Mouse (Mus musculus): ENCODE measurements around the gene Map4k3. TPM values are rescaled to one million over a fixed set of nuclear protein-coding genes. Genes with fewer than 3 reads are reported as not detected.
A peak's percentile ranks its signal among the peaks of the same experiment; 100 is the strongest.
"Not testable (repeated sequence)": the region's sequence is repeated elsewhere in the genome, so short reads cannot be mapped to it uniquely, and the experiment has no call there.

Map4k3 gene
- polyA plus RNA-seq (2017; shearing (Covaris generic)): 1 to 10 TPM; 3.3 to 6.3 TPM

- peak; percentile 79 for ATAC-seq
Observed at GRCm38 (mm10) chr17:80728062-80728858, at the start of gene Map4k3. Gene Map4k3 (minus strand): TSS chr17:80728485.

- ATAC-seq: no peak
Observed at GRCm38 (mm10) chr17:80777581-80777980, 49.3 kb upstream of the Map4k3 start.

GRCm38 (mm10) chr17:80775178-80775788 is 47.0 kb upstream of the Map4k3 start:
- no peak for ATAC-seq

GRCm38 (mm10) chr17:80772545-80773453 is 44.5 kb upstream of the Map4k3 start:
- ATAC-seq: peak; percentile 95

- no peak for ATAC-seq
Observed at GRCm38 (mm10) chr17:80770065-80770464, 41.8 kb upstream of the Map4k3 start.

- no peak for ATAC-seq
Observed at GRCm38 (mm10) chr17:80765204-80765603, 36.9 kb upstream of the Map4k3 start.

- peak; percentile 54 for ATAC-seq
Observed at GRCm38 (mm10) chr17:80763065-80763681, 34.9 kb upstream of the Map4k3 start.

GRCm38 (mm10) chr17:80762391-80763040 is 34.2 kb upstream of the Map4k3 start:
- ATAC-seq: peak; percentile 56

GRCm38 (mm10) chr17:80761191-80761590 is 32.9 kb upstream of the Map4k3 start:
- ATAC-seq: not testable (repeated sequence)

GRCm38 (mm10) chr17:80760344-80761145 is 32.3 kb upstream of the Map4k3 start:
- ATAC-seq: no peak

- ATAC-seq: no peak
Observed at GRCm38 (mm10) chr17:80756043-80756442, 27.8 kb upstream of the Map4k3 start.

GRCm38 (mm10) chr17:80755076-80755871 is 27.0 kb upstream of the Map4k3 start:
- no peak for ATAC-seq

- ATAC-seq: no peak
Observed at GRCm38 (mm10) chr17:80754589-80754988, 26.3 kb upstream of the Map4k3 start.

- ATAC-seq: no peak
Observed at GRCm38 (mm10) chr17:80752466-80752865, 24.2 kb upstream of the Map4k3 start.

GRCm38 (mm10) chr17:80739421-80739820 is 11.1 kb upstream of the Map4k3 start:
- no peak for ATAC-seq

- ATAC-seq: no peak
Observed at GRCm38 (mm10) chr17:80734700-80735099, 6.4 kb upstream of the Map4k3 start.

GRCm38 (mm10) chr17:80733121-80733800 is 5.0 kb upstream of the Map4k3 start:
- ATAC-seq: no peak

GRCm38 (mm10) chr17:80732256-80732655 is 4.0 kb upstream of the Map4k3 start:
- no peak for ATAC-seq

- ATAC-seq: not testable (repeated sequence)
Observed at GRCm38 (mm10) chr17:80730283-80730682, 2.0 kb upstream of the Map4k3 start.

GRCm38 (mm10) chr17:80729825-80730224 is 1.5 kb upstream of the Map4k3 start:
- no peak for ATAC-seq

Measured in CD4-positive, CD25-positive, alpha-beta regulatory T cell, adult 4 months (primary cell).